Mouse (Mus musculus) hindbrain, embryonic 16.5 days (tissue): ENCODE measurements around the gene Spata19. TPM values are rescaled to one million over a fixed set of nuclear protein-coding genes. Genes with fewer than 3 reads are reported as not detected.

Experiments used
- ATAC-seq: fragments of 200-750 bp; cut with Nextera tagmentation; 2 replicates; pipeline ENCODE4 v1.8.0; 2017; ENCODE audit warnings: moderate TSS enrichment, moderate library complexity
- H3K27ac ChIP-seq: fragments of 300-500 bp; sonication (generic); 2 replicates; pipeline ENCODE4 v1.5.1; 2014; ENCODE audit warnings: low read depth, mild to moderate bottlenecking, control low read depth, low read length, moderate library complexity
- H3K27me3 ChIP-seq: fragments of 300-500 bp; sonication (generic); replicated peaks from 2 replicates; pipeline ENCODE4 v1.6.1; 2014; ENCODE audit warnings: low read length; ENCODE audit not compliant: control insufficient read depth, insufficient read depth
- H3K36me3 ChIP-seq: fragments of 300-500 bp; sonication (generic); 2 replicates; pipeline ENCODE4 v1.6.1; 2014; ENCODE audit warnings: mild to moderate bottlenecking, low read length, moderate library complexity, mixed read lengths; ENCODE audit not compliant: control insufficient read depth, insufficient read depth
- H3K4me1 ChIP-seq: fragments of 300-500 bp; sonication (generic); 2 replicates; pipeline ENCODE4 v1.6.1; 2014; ENCODE audit warnings: low read depth, low read length; ENCODE audit not compliant: control insufficient read depth, insufficient read depth
- H3K4me2 ChIP-seq: fragments of 300-500 bp; sonication (generic); 2 replicates; pipeline ENCODE4 v1.6.1; 2014; ENCODE audit warnings: mild to moderate bottlenecking, low read length, control low read depth, moderate library complexity
- H3K4me3 ChIP-seq: fragments of 300-500 bp; sonication (generic); 2 replicates; pipeline ENCODE4 v1.5.1; 2014; ENCODE audit warnings: mild to moderate bottlenecking, low read length, control low read depth, moderate library complexity
- H3K9ac ChIP-seq: fragments of 300-500 bp; sonication (generic); 2 replicates; pipeline ENCODE4 v1.6.1; 2014; ENCODE audit warnings: low read depth, mild to moderate bottlenecking, control low read depth, low read length, moderate library complexity
- H3K9me3 ChIP-seq: fragments of 300-500 bp; sonication (generic); 2 replicates; pipeline ENCODE4 v1.6.1; 2014; ENCODE audit warnings: mild to moderate bottlenecking, low read length, moderate library complexity; ENCODE audit not compliant: control insufficient read depth
- WGBS: fragments of 180-500 bp; shearing (Covaris S2); extraction: QIAGEN DNeasy Blood & Tissue Kit; methylation state at CpG from one replicate; pipeline ENCODE4 v1.1.7; 2014; 5-methylcytosine and 5-hydroxymethylcytosine counted together
- polyA plus RNA-seq: library from polyadenylated mRNA; unstranded; fragments of >200 nt; fragmentation: Nextera tagmentation; extraction: Ambion mirVana; gene quantifications from 2 replicates; pipeline ENCODE4 v1.2.1, GENCODE M21; 2015

The Spata19 gene
- polyA plus RNA-seq, 1 experiment from 2014 or later, result not detected

DNA sequence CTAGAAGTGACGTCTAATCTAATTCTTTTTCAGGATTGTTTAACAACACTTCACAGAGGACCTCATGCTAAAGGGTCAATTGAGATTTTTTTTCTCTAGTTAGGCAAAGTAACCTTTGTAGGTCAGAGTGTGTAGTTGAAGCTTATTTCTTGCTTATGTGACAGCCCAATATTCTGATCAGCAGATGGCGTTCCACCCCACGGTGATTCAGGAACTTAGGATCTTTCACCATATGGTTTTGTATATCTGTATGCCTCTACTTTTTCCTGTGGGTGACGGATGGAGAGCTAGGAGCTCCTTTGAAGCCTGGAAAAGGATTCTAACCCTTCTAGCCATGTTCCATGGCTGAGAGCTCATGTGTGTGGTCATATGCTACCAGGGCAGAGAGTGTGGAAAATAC, 27.9 kb downstream of the Spata19 start:
- no peak overlapping the region for H3K27ac ChIP-seq
- WGBS, result 76% methylated on average over 4 of the region's 4 CpGs
- no peak overlapping the region for H3K9ac ChIP-seq
- H3K4me2 ChIP-seq, result no peak overlapping the region
- H3K9me3 ChIP-seq, result no peaks in the 10 kb centered on the region
- no peaks in the 10 kb centered on the region for H3K36me3 ChIP-seq
- ATAC-seq, result no peak
- H3K4me3 ChIP-seq, result no peak overlapping the region
- H3K4me1 ChIP-seq, result peaks cover 3% of the 10 kb centered on the region; the same call in 1 of the 2 replicates
- no peaks in the 10 kb centered on the region for H3K27me3 ChIP-seq

DNA sequence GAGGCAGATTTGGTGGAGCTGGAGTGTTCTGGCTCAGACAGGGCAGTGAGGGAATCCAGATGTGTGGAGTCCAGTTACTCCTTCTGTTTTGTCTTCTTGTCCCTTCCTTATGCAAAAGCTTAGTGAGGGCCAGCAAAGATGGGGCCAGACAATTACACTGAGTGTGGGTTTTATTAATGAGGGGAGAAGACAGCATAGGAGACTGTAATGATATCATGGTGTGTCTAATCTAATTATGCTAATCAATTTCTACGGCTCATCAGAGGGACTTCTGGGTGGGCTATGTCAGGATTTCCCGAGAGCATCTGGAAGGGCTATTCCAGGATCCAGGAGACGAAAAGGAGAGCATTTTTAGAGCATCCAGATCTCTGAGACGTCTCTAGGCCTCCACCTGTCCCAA, 32.0 kb downstream of the Spata19 start:
- Histone ChIP-seq H3K36me3 (no peaks in the 10 kb centered on the region), H3K4me3 (no peak overlapping the region), H3K9me3 (no peaks in the 10 kb centered on the region), H3K4me2 (no peak overlapping the region), H3K4me1 (peaks cover 3% of the 10 kb centered on the region; the same call in 1 of the 2 replicates), H3K27me3 (no peaks in the 10 kb centered on the region), H3K9ac (no peak overlapping the region), H3K27ac (no peak overlapping the region)
- 30% methylated on average over 4 of the region's 4 CpGs for WGBS
- ATAC-seq, result no peak

DNA sequence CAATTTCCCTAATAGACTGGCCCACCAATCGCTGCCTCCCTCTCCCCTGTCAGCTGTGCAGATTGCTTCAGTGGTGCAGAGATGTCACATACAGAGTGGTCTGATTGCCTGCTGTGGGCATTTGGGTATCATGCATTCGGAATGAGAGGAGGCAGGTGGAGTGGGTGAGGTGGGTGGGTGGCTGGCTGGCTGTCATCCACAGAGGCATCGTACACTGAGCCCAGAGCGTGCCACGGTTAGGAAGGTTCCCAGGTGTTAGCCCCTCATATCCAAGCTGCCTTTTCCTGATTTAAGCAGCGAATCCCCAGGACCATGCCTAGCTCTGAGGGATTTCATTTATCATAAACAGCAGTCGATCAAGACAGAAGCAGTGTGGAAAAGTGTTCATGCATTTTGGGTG, 36.7 kb downstream of the Spata19 start:
- 59% methylated on average over 7 of the region's 7 CpGs for WGBS
- ATAC-seq, result no peak
- peaks cover 3% of the 10 kb centered on the region for H3K4me1 ChIP-seq

GRCm38 (mm10) chr9:27435936-27436335, 39.3 kb downstream of the Spata19 start:
- no peaks in the 10 kb centered on the region for H3K9me3 ChIP-seq
- ATAC-seq, result no peak
- H3K4me2 ChIP-seq, result no peak overlapping the region
- H3K36me3 ChIP-seq, result no peaks in the 10 kb centered on the region
- no peaks in the 10 kb centered on the region; the same call in none of the 2 replicates for H3K4me1 ChIP-seq
- H3K4me3 ChIP-seq, result no peak overlapping the region
- H3K27ac ChIP-seq, result no peak overlapping the region
- H3K27me3 ChIP-seq, result 0 out of 2 replicates have a peak, but pooled peaks cover 3% of the 10 kb centered on the region
- H3K9ac ChIP-seq, result no peak overlapping the region
- 70% methylated on average over 9 of the region's 9 CpGs for WGBS

More for the DNA sequence above, 36.7 kb downstream of the Spata19 start:
- Histone ChIP-seq H3K36me3 (no peaks in the 10 kb centered on the region), H3K27ac (no peak overlapping the region), H3K9ac (no peak overlapping the region), H3K27me3 (0 out of 2 replicates have a peak, but pooled peaks cover 3% of the 10 kb centered on the region), H3K4me2 (no peak overlapping the region), H3K9me3 (no peaks in the 10 kb centered on the region), H3K4me3 (no peak overlapping the region)

GRCm38 (mm10) chr9:27437391-27438061, 40.9 kb downstream of the Spata19 start:
- H3K4me1 ChIP-seq, result no peaks in the 10 kb centered on the region; the same call in none of the 2 replicates
- H3K4me2 ChIP-seq, result no peak overlapping the region
- H3K4me3 ChIP-seq, result no peak overlapping the region
- WGBS, result 52% methylated on average over 7 of the region's 7 CpGs
- no peaks in the 10 kb centered on the region for H3K9me3 ChIP-seq
- no peaks in the 10 kb centered on the region for H3K36me3 ChIP-seq
- ATAC-seq, result peak; percentile 89
- H3K27ac ChIP-seq, result no peak overlapping the region; the same call in none of the 2 replicates
- no peak overlapping the region for H3K9ac ChIP-seq
- H3K27me3 ChIP-seq, result 0 out of 2 replicates have a peak, but pooled peaks cover 3% of the 10 kb centered on the region

DNA sequence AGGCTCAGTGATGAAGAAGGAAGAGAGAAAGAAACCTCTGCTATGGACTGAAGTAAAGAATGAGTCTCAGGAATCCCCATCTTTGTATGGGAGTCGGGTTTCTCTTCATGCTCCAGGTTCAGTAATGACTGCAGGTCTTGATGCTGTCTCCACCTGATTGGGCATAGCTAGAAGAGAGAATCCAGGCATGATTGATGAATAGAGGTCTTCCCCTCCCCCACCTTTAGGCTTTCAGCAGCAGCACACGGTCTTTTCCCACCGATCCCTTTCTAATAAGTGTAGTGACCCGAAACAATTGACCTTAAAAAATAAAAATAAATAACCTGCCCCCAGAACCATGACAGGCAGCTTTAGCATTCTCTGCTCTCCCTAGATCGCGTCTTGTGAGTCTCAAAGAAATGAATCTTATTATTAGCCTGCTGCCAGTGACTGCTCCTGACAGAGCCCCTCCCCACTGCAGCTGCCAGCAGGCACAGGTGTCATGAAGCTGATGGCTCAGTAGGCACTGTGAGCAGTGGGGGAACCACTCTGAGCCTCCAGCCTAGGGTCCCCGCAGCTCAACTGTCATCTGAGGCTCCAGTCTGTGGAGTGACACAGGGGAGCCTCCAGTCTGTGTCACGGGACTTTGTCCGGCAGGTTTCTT, 53.3 kb downstream of the Spata19 start:
- Histone ChIP-seq H3K4me2 (no peak overlapping the region), H3K36me3 (no peaks in the 10 kb centered on the region), H3K4me3 (no peak overlapping the region), H3K4me1 (no peaks in the 10 kb centered on the region), H3K9me3 (no peaks in the 10 kb centered on the region), H3K27me3 (no peaks in the 10 kb centered on the region), H3K9ac (no peak overlapping the region), H3K27ac (no peak overlapping the region)
- ATAC-seq, result peak; percentile 61
- 18% methylated on average over 9 of the region's 9 CpGs for WGBS

Other genes starting within 250 kb of the Spata19 start
- 43.0 and 49.9 TPM in 2 replicates for gene Jam3, start 241.4 kb upstream of the Spata19 start, polyA plus RNA-seq
- gene Igsf9b, start 97.6 kb upstream of the Spata19 start, polyA plus RNA-seq, result 25.6 and 26.8 TPM in 2 replicates